ENCODE assay signal across 26 mouse cellular contexts in the genomic region with DNA sequence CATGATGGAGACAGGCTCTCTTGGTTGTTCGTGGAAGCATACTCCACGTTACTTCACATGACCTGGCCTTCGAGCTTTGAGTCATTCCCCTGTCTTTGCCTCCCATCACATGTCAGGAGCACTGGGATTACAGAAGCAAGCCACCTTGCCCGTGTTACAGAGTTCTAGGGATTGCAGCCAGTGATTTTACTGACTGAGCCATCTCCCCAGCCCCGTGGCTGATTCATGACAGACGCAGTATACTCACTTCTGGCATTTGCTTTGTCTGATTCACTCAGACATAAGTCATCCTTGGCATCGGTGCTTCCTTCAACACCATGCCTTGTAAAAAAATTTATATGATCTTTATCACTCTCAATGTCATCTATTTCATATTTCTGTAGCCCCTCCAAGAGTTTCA. TPM values are rescaled to one million over a fixed set of nuclear protein-coding genes. Genes with fewer than 3 reads are reported as not detected.
DNase-seq lines count a peak whose midpoint lies in the region; ATAC-seq lines count a peak whose summit lies in the region.
"Had no signal": no experiment of that assay in that cellular context is flagged by ENCODE, and none has a peak within 500 bp of the region (broad histone marks: within the 10 kb centered on the region; RNA-seq: fewer than 3 reads in every experiment).

No protein-coding gene starts in this region.

- no peaks in the 10 kb centered on the region for H3K4me1 ChIP-seq in hindbrain, embryonic 16.5 days (ENCODE audit: control insufficient read depth, insufficient read depth, low read depth, low read length)
- no peaks in the 10 kb centered on the region for H3K4me1 ChIP-seq in hindbrain, embryonic 10.5 days (replicated peaks)
- H3K4me1 ChIP-seq in forebrain, embryonic 14.5 days (ENCODE audit: control insufficient read depth, insufficient read depth, low read length): no peaks in the 10 kb centered on the region
- H3K4me1 ChIP-seq: embryonic facial prominence, embryonic 12.5 days; embryonic facial prominence, embryonic 15.5 days; forebrain, embryonic 15.5 days; hindbrain, embryonic 13.5 days had no signal

- H3K9ac ChIP-seq in hindbrain, embryonic 16.5 days (ENCODE audit: low read depth, low read length): no peak overlapping the region
- H3K9ac ChIP-seq in forebrain, embryonic 14.5 days (ENCODE audit: low read length): no peak overlapping the region
- H3K9ac ChIP-seq: embryonic facial prominence, embryonic 12.5 days; embryonic facial prominence, embryonic 15.5 days; forebrain, embryonic 15.5 days; hindbrain, embryonic 13.5 days had no signal

- H3K36me3 ChIP-seq in hindbrain, embryonic 16.5 days (ENCODE audit: control insufficient read depth, insufficient read depth, low read length): peaks cover 26% of the 10 kb centered on the region
- H3K36me3 ChIP-seq in hindbrain, embryonic 10.5 days: peaks cover 24% of the 10 kb centered on the region
- H3K36me3 ChIP-seq in forebrain, embryonic 14.5 days (ENCODE audit: control insufficient read depth, insufficient read depth, low read length): peaks cover 4% of the 10 kb centered on the region; the same call in 1 of the 2 replicates
- H3K36me3 ChIP-seq: G1E had no signal

- peaks cover 4% of the 10 kb centered on the region; the same call in 1 of the 2 replicates for H3K9me3 ChIP-seq in hindbrain, embryonic 16.5 days (ENCODE audit: control insufficient read depth, low read length)
- H3K9me3 ChIP-seq in hindbrain, embryonic 10.5 days: no peaks in the 10 kb centered on the region; the same call in 1 of the 2 replicates
- no peaks in the 10 kb centered on the region for H3K9me3 ChIP-seq in forebrain, embryonic 14.5 days (replicated peaks; ENCODE audit: control insufficient read depth, low read length)
- H3K9me3 ChIP-seq: embryonic facial prominence, embryonic 12.5 days; embryonic facial prominence, embryonic 15.5 days; forebrain, embryonic 15.5 days; G1E; hindbrain, embryonic 13.5 days had no signal

- ATAC-seq in hindbrain, embryonic 16.5 days: no peak
- ATAC-seq in forebrain, embryonic 14.5 days: no peak
- ATAC-seq: forebrain, embryonic 15.5 days; hindbrain, postnatal 0 days; inflammation-experienced regulatory T-cells, adult 6 months; intestine, embryonic 16.5 days had no signal

- no peaks in the 10 kb centered on the region for H3K27me3 ChIP-seq in hindbrain, embryonic 16.5 days (replicated peaks; ENCODE audit: control insufficient read depth, insufficient read depth, low read length)
- H3K27me3 ChIP-seq in hindbrain, embryonic 10.5 days (ENCODE audit: insufficient read depth, poor library complexity, severe bottlenecking): no peaks in the 10 kb centered on the region
- no peaks in the 10 kb centered on the region for H3K27me3 ChIP-seq in forebrain, embryonic 14.5 days (replicated peaks; ENCODE audit: control insufficient read depth, insufficient read depth, low read length)
- H3K27me3 ChIP-seq: CH12.LX; embryonic facial prominence, embryonic 12.5 days; embryonic facial prominence, embryonic 15.5 days; forebrain, embryonic 15.5 days; hindbrain, embryonic 13.5 days had no signal

- H3K27ac ChIP-seq in hindbrain, embryonic 16.5 days (ENCODE audit: low read depth, low read length): no peak overlapping the region
- no peak overlapping the region for H3K27ac ChIP-seq in hindbrain, embryonic 10.5 days
- no peak overlapping the region for H3K27ac ChIP-seq in forebrain, embryonic 14.5 days (ENCODE audit: low read depth, low read length)
- H3K27ac ChIP-seq: embryonic facial prominence, embryonic 12.5 days; embryonic facial prominence, embryonic 15.5 days; forebrain, embryonic 15.5 days; heart, adult 2 months; hindbrain, embryonic 13.5 days; hindbrain, postnatal 0 days had no signal

- H3K4me3 ChIP-seq in hindbrain, embryonic 16.5 days (ENCODE audit: low read length): no peak overlapping the region
- no peak overlapping the region for H3K4me3 ChIP-seq in hindbrain, embryonic 10.5 days
- H3K4me3 ChIP-seq in forebrain, embryonic 14.5 days (ENCODE audit: low read depth, low read length): no peak overlapping the region
- H3K4me3 ChIP-seq: embryonic facial prominence, embryonic 12.5 days; embryonic facial prominence, embryonic 15.5 days; forebrain, embryonic 15.5 days; heart, adult 2 months; hindbrain, embryonic 13.5 days had no signal

- H3K4me2 ChIP-seq in hindbrain, embryonic 16.5 days (ENCODE audit: low read length): no peak overlapping the region
- H3K4me2 ChIP-seq in forebrain, embryonic 14.5 days (ENCODE audit: low read length): no peak overlapping the region
- H3K4me2 ChIP-seq: embryonic facial prominence, embryonic 12.5 days; embryonic facial prominence, embryonic 15.5 days; forebrain, embryonic 15.5 days; heart, embryonic 11.5 days; hindbrain, embryonic 13.5 days had no signal

- 93% methylated on average over 7 of the region's 7 CpGs for whole genome bisulfite sequencing in hindbrain, embryonic 16.5 days
- WGBS in hindbrain, embryonic 10.5 days: 92% methylated on average over 7 of the region's 7 CpGs
- WGBS in forebrain, embryonic 14.5 days: 91% methylated on average over 7 of the region's 7 CpGs

- DNase-seq in 3134 (ENCODE audit: extremely low read depth, insufficient read length, low spot score): peak; percentile 19
- peak; percentile 77 for DNase-seq in 3T3-L1 (ENCODE audit: low read depth, low spot score)
- peak; percentile 27 for DNase-seq in adrenal gland, adult 8-10 months
- peak; percentile 16 for DNase-seq in adrenal gland, postnatal 25 days
- DNase-seq in hindbrain, embryonic 10.5 days (ENCODE audit: low spot score): no peak
- DNase-seq in left cerebral cortex, adult 9 months (ENCODE audit: low spot score in 2 of 2): no peak
- DNase-seq in forebrain, embryonic 14.5 days (ENCODE audit: low spot score): no peak
- DNase-seq: B cell, adult 2 months; cerebellum, adult 11 months; cerebellum, adult 8-10 months; cerebellum, postnatal 10 days; cerebellum, postnatal 36 days; gastrocnemius, postnatal 25 days; heart, adult 2 months; kidney, adult 2 months had no signal

RNA-seq across cellular contexts. Expression of a gene that starts 32.0 kb away (rescaled TPM):
- total RNA-seq in adrenal gland, adult 8-10 months (2022): 10 to 100 TPM in 2 of 4 experiments, 1 to 10 TPM in 2; 8.5 to 12.1 (median 10.2) TPM
- 9.5 and 9.7 TPM in 2 replicates for total RNA-seq in adrenal gland, postnatal 25 days (2021)
- polyA plus RNA-seq in hindbrain, embryonic 16.5 days (2015; fragmentation: Nextera tagmentation; extraction: Ambion mirVana): 21.9 and 23.4 TPM in 2 replicates
- polyA plus RNA-seq in hindbrain, embryonic 10.5 days (2016; fragmentation: Nextera tagmentation; extraction: Ambion mirVana): 10.0 and 11.1 TPM in 2 replicates
- polyA plus RNA-seq in forebrain, embryonic 14.5 days (2014; fragmentation: Nextera tagmentation; extraction: Ambion mirVana): 10.2 and 13.7 TPM in 2 replicates
- polyA plus RNA-seq: inflammation-experienced regulatory T-cells, adult 6 months had no signal

RNA-seq across cellular contexts. Expression of a gene that starts 44.0 kb away (rescaled TPM):
- total RNA-seq in adrenal gland, adult 8-10 months (2022): 10 to 100 TPM; 46.5 to 52.0 (median 50.4) TPM
- total RNA-seq in adrenal gland, postnatal 25 days (2021): 37.4 and 48.1 TPM in 2 replicates
- 54.0 and 54.8 TPM in 2 replicates for polyA plus RNA-seq in hindbrain, embryonic 16.5 days (2015; fragmentation: Nextera tagmentation; extraction: Ambion mirVana)
- 62.8 and 63.2 TPM in 2 replicates for polyA plus RNA-seq in hindbrain, embryonic 10.5 days (2016; fragmentation: Nextera tagmentation; extraction: Ambion mirVana)
- 68.3 and 71.8 TPM in 2 replicates for polyA plus RNA-seq in forebrain, embryonic 14.5 days (2014; fragmentation: Nextera tagmentation; extraction: Ambion mirVana)
- total RNA-seq: G1E had no signal
- polyA plus RNA-seq: G1E had no signal

Comparison
In these comparisons a context has a peak if more than half of its experiments do, and no peak if none do; other contexts are left out.
1. DNase-seq: peak in 3134 (single experiment), 3T3-L1 (single experiment), adrenal gland, adult 8-10 months (single experiment) and adrenal gland, postnatal 25 days (single experiment); none in hindbrain, embryonic 10.5 days (single experiment), left cerebral cortex, adult 9 months (0 of 2) and forebrain, embryonic 14.5 days (single experiment).